Mouse (Mus musculus) T-cell, adult 66 days (primary cell): ENCODE data around the gene Rbm20. TPM values are rescaled to one million over a fixed set of nuclear protein-coding genes. Genes with fewer than 3 reads are reported as not detected.

Experiments
- total RNA-seq, 2 experiments: library from RNA; stranded (reverse); gene quantifications; 3 replicates in 1 of 2; 4 replicates in 1 of 2; pipeline ENCODE4 v1.2.4; 2023

The Rbm20 gene
- under 1 TPM; 0.17 to 0.24 TPM for total RNA-seq

DNA sequence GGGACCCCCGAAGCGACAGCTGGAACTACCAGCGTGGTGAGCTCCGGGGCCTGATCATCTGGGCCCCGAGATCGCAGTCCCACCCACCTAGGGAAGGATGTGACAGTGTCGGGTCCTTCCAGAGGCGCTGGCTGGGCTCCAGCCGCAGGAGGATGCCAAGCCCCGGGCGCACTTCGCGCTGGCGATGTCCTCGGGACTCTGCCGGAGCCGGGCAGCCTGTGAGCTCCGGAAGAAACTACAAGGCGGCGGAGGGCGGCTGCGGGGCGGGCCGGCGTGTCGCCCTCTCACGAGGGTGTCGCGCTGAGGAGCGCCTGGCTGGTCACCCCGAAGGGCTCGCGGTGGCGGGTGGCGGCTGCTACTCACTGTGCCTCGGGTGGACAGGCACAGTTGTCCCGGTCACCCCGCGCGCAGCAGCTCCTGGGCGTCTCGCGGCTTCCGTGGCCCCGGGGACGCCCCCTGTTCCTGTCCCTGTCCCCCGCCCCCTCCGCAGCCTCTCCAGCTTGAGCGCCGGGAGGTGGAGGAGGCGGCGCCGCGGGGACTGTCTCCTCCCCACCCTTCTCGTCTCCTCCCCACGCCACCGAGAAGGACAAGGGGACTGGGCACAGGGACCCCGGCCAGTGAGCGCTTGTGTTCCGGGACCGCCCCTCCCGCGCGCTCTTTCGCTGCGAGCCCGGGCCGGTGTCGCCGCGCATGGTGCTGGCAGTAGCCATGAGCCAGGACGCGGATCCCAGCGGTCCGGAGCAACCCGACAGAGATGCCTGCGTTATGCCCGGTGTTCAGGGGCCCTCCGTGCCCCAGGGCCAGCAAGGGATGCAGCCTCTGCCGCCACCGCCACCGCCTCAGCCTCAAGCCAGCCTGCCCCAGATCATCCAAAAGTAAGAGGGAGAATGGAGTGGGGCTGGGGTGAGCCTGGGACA lies at the start of gene Rbm20:
Gene Rbm20 (plus strand): TSS at position 589 of the 917 bp plus-strand sequence.

DNA sequence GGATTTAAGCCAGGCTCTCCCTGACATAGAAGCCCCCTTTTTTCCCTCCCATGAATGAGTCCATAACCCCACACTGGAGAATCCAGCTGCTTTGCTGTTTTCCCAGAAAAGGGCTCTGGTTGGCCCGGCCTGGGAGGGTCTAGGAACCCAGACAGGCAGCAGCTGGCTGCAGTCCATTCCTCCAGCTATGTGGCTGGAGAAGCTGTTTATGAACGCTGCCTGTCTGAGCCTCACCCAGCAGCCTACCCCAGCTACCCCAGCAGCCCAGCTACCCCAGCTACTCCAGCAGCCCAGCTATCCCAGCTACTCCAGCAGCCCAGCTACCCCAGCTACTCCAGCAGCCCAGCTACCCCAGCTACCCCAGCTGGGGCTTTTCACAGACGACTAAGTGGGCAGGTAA lies 215.0 kb downstream of the Rbm20 start, which contains the start of gene Pdcd4:
Gene Pdcd4 (plus strand): TSS at position 171 of the 400 bp plus-strand sequence.

Other genes with a start within 250 kb of the Rbm20 start
- gene Dusp5, start 148.2 kb upstream of the Rbm20 start, total RNA-seq, result 100 to 1,000 TPM; 158 to 164 TPM
- 10 to 100 TPM; 26.7 to 33.9 TPM for gene Nutf2-ps1, start 88.2 kb upstream of the Rbm20 start, total RNA-seq
- gene Smc3, start 76.9 kb upstream of the Rbm20 start, total RNA-seq, result 10 to 100 TPM; 67.7 to 70.4 TPM
- gene Pdcd4, start 214.9 kb downstream of the Rbm20 start, total RNA-seq, result 100 to 1,000 TPM; 371 to 394 TPM